Mouse (Mus musculus): ENCODE results near the gene Fam149a.

- no peak for TF ChIP-seq POLR2A (IDR thresholded peaks at IDR 0.05; ENCODE audit: low read depth, low read length)
- TF ChIP-seq CTCF (IDR thresholded peaks at IDR 0.05; ENCODE audit: borderline replicate concordance, insufficient read depth, low read length), result no peak
Observed at GRCm38 (mm10) chr8:45363220-45363619, 18.9 kb downstream of the Fam149a start.
